Mouse (Mus musculus): ENCODE results near the gene Tceal3. TPM values are rescaled to one million over a fixed set of nuclear protein-coding genes. Genes with fewer than 3 reads are reported as not detected.
"Not testable (repeated sequence)": the region's sequence is repeated elsewhere in the genome, so short reads cannot be mapped to it uniquely, and the experiment has no call there.

Tceal3 gene
- 5.5 and 6.5 TPM in 2 replicates for polyA plus RNA-seq (2014; fragmentation: Nextera tagmentation; extraction: Ambion mirVana)

- Histone ChIP-seq H3K4me3 (ENCODE audit: low read depth, low read length) (no peak within 1 kb of the TSS), H3K4me1 (ENCODE audit: insufficient read depth) (no peaks in the 10 kb centered on the region), H3K9ac (no peak within 1 kb of the TSS), H3K36me3 (ENCODE audit: insufficient read depth) (no peaks in the 10 kb centered on the region), H3K4me2 (no peak within 1 kb of the TSS), H3K27me3 (ENCODE audit: insufficient read depth, low read length) (no peaks in the 10 kb centered on the region), H3K9me3 (ENCODE audit: low read depth, low read length) (no peaks in the 10 kb centered on the region), H3K27ac (ENCODE audit: low read depth) (no peak within 1 kb of the TSS)
- TF ChIP-seq CTCF (IDR thresholded peaks at IDR 0.05; ENCODE audit: low read depth): no peak
- no peak for DNase-seq
- WGBS: 51% methylated on average over 12 of the region's 12 CpGs
- no peak for ATAC-seq (ENCODE audit: insufficient read depth)
Observed at GRCm38 (mm10) chrX:136590199-136590896, at the start of gene Tceal3. Gene Tceal3, plus strand, starts transcription at chrX:136590842.

GRCm38 (mm10) chrX:136543956-136544355, 46.7 kb upstream of the Tceal3 start, which contains the start of gene Kir3dl2:
Gene Kir3dl2, minus strand, starts transcription at chrX:136544056.
- 50% methylated on average over 1 of the region's 1 CpGs for WGBS

GRCm38 (mm10) chrX:136569094-136569493, 21.5 kb upstream of the Tceal3 start:
- WGBS: 84% methylated on average over 9 of the region's 9 CpGs

More at GRCm38 (mm10) chrX:136543956-136544355, 46.7 kb upstream of the Tceal3 start, which contains the start of gene Kir3dl2:
- H3K4me1 ChIP-seq (ENCODE audit: insufficient read depth); H3K9ac ChIP-seq; H3K27me3 ChIP-seq (ENCODE audit: insufficient read depth, low read length); H3K36me3 ChIP-seq (ENCODE audit: insufficient read depth); DNase-seq; ATAC-seq (ENCODE audit: insufficient read depth); H3K9me3 ChIP-seq (ENCODE audit: low read depth, low read length); H3K27ac ChIP-seq (ENCODE audit: low read depth); H3K4me3 ChIP-seq (ENCODE audit: low read depth, low read length); H3K4me2 ChIP-seq: not testable (repeated sequence)

GRCm38 (mm10) chrX:136584617-136585016, 6.0 kb upstream of the Tceal3 start:
- DNase-seq: no peak

More at GRCm38 (mm10) chrX:136569094-136569493, 21.5 kb upstream of the Tceal3 start:
- H3K4me3 ChIP-seq (ENCODE audit: low read depth, low read length); H3K9ac ChIP-seq; H3K9me3 ChIP-seq (ENCODE audit: low read depth, low read length); H3K4me2 ChIP-seq; H3K27me3 ChIP-seq (ENCODE audit: insufficient read depth, low read length); ATAC-seq (ENCODE audit: insufficient read depth); H3K36me3 ChIP-seq (ENCODE audit: insufficient read depth); DNase-seq; H3K4me1 ChIP-seq (ENCODE audit: insufficient read depth); H3K27ac ChIP-seq (ENCODE audit: low read depth): not testable (repeated sequence)

GRCm38 (mm10) chrX:136590897-136591257, 235 bp downstream of the Tceal3 start:
- H3K4me3 ChIP-seq (ENCODE audit: low read depth, low read length): no peak overlapping the region

More at GRCm38 (mm10) chrX:136584617-136585016, 6.0 kb upstream of the Tceal3 start:
- Histone ChIP-seq H3K4me2 (no peak overlapping the region), H3K27ac (ENCODE audit: low read depth) (no peak overlapping the region), H3K4me3 (ENCODE audit: low read depth, low read length) (no peak overlapping the region), H3K27me3 (ENCODE audit: insufficient read depth, low read length) (no peaks in the 10 kb centered on the region), H3K9me3 (ENCODE audit: low read depth, low read length) (no peaks in the 10 kb centered on the region), H3K9ac (no peak overlapping the region), H3K4me1 (ENCODE audit: insufficient read depth) (no peaks in the 10 kb centered on the region), H3K36me3 (ENCODE audit: insufficient read depth) (no peaks in the 10 kb centered on the region)
- TF ChIP-seq CTCF (IDR thresholded peaks at IDR 0.05; ENCODE audit: low read depth): no peak
- ATAC-seq (ENCODE audit: insufficient read depth): no peak
- 86% methylated on average over 1 of the region's 1 CpGs for WGBS

GRCm38 (mm10) chrX:136599416-136599815, 8.8 kb downstream of the Tceal3 start:
- no peaks in the 10 kb centered on the region for H3K4me1 ChIP-seq (ENCODE audit: insufficient read depth)
- TF ChIP-seq CTCF (IDR thresholded peaks at IDR 0.05; ENCODE audit: low read depth): peak; percentile 72
- H3K27ac ChIP-seq (ENCODE audit: low read depth): no peak overlapping the region
- WGBS: 9% methylated on average over 3 of the region's 3 CpGs
- no peak overlapping the region for H3K9ac ChIP-seq
- H3K36me3 ChIP-seq (ENCODE audit: insufficient read depth): no peaks in the 10 kb centered on the region
- peak; percentile 79 for DNase-seq
- no peaks in the 10 kb centered on the region for H3K9me3 ChIP-seq (ENCODE audit: low read depth, low read length)
- no peak overlapping the region for H3K4me3 ChIP-seq (ENCODE audit: low read depth, low read length)
- no peak for ATAC-seq (ENCODE audit: insufficient read depth)
- no peaks in the 10 kb centered on the region for H3K27me3 ChIP-seq (ENCODE audit: insufficient read depth, low read length)
- no peak overlapping the region for H3K4me2 ChIP-seq

More at GRCm38 (mm10) chrX:136590897-136591257, 235 bp downstream of the Tceal3 start:
- Histone ChIP-seq H3K36me3 (ENCODE audit: insufficient read depth) (no peaks in the 10 kb centered on the region), H3K9me3 (ENCODE audit: low read depth, low read length) (no peaks in the 10 kb centered on the region), H3K9ac (no peak overlapping the region), H3K4me1 (ENCODE audit: insufficient read depth) (no peaks in the 10 kb centered on the region), H3K27me3 (ENCODE audit: insufficient read depth, low read length) (no peaks in the 10 kb centered on the region), H3K27ac (ENCODE audit: low read depth) (no peak overlapping the region), H3K4me2 (no peak overlapping the region)
- 19% methylated on average over 2 of the region's 2 CpGs for WGBS
- ATAC-seq (ENCODE audit: insufficient read depth) (no peak), DNase-seq (no peak)
- TF ChIP-seq CTCF (IDR thresholded peaks at IDR 0.05; ENCODE audit: low read depth): no peak

- no peak overlapping the region for H3K4me2 ChIP-seq
- H3K27me3 ChIP-seq (ENCODE audit: insufficient read depth, low read length): no peaks in the 10 kb centered on the region
- TF ChIP-seq CTCF (IDR thresholded peaks at IDR 0.05; ENCODE audit: low read depth): no peak
- ATAC-seq (ENCODE audit: insufficient read depth) (no peak), DNase-seq (no peak)
- WGBS: 78% methylated on average over 4 of the region's 4 CpGs
- no peak overlapping the region for H3K4me3 ChIP-seq (ENCODE audit: low read depth, low read length)
- no peak overlapping the region for H3K9ac ChIP-seq
- no peaks in the 10 kb centered on the region for H3K4me1 ChIP-seq (ENCODE audit: insufficient read depth)
- no peaks in the 10 kb centered on the region for H3K9me3 ChIP-seq (ENCODE audit: low read depth, low read length)
- H3K36me3 ChIP-seq (ENCODE audit: insufficient read depth): no peaks in the 10 kb centered on the region
- no peak overlapping the region for H3K27ac ChIP-seq (ENCODE audit: low read depth)
Observed at GRCm38 (mm10) chrX:136606951-136607350, 16.3 kb downstream of the Tceal3 start.
